Mouse (Mus musculus) hindbrain, embryonic 14.5 days (tissue): ENCODE data around the gene Pkmyt1. TPM values are rescaled to one million over a fixed set of nuclear protein-coding genes. Genes with fewer than 3 reads are reported as not detected.
A peak's percentile ranks its signal among the peaks of the same experiment; 100 is the strongest.

Source experiments
- ATAC-seq: fragments of 200-750 bp; cut with Nextera tagmentation; 2 replicates; pipeline ENCODE4 v1.8.0; 2017; ENCODE audit warnings: moderate number of reproducible peaks, mild to moderate bottlenecking, moderate TSS enrichment, moderate library complexity; ENCODE audit not compliant: low FRiP score
- DNase-seq: peaks from one replicate; pipeline ENCODE4 v3.0.0-alpha.2; 2015; ENCODE audit warnings: low spot score
- H3K27ac ChIP-seq: fragments of 300-500 bp; sonication (generic); 2 replicates; pipeline ENCODE4 v1.5.1; 2014; ENCODE audit warnings: mild to moderate bottlenecking, moderate library complexity
- H3K27me3 ChIP-seq: fragments of 300-500 bp; sonication (generic); 2 replicates; pipeline ENCODE4 v1.6.1; 2014; ENCODE audit warnings: mild to moderate bottlenecking, low read length, mixed read lengths; ENCODE audit not compliant: control insufficient read depth, insufficient read depth
- H3K36me3 ChIP-seq: fragments of 300-500 bp; sonication (generic); replicated peaks from 2 replicates; pipeline ENCODE4 v1.6.1; 2014; ENCODE audit not compliant: control insufficient read depth, insufficient read depth
- H3K4me1 ChIP-seq: fragments of 300-500 bp; sonication (generic); replicated peaks from 2 replicates; pipeline ENCODE4 v1.6.1; 2014; ENCODE audit warnings: antibody characterized with exemption, low read length, mixed read lengths; ENCODE audit not compliant: control insufficient read depth, insufficient read depth
- H3K4me2 ChIP-seq: fragments of 300-500 bp; sonication (generic); replicated peaks from 2 replicates; pipeline ENCODE4 v1.6.1; 2014; ENCODE audit warnings: mild to moderate bottlenecking, moderate library complexity
- H3K4me3 ChIP-seq: fragments of 300-500 bp; sonication (generic); replicated peaks from 2 replicates; pipeline ENCODE4 v1.5.1; 2014; ENCODE audit warnings: mild to moderate bottlenecking, low read length
- H3K9ac ChIP-seq: fragments of 300-500 bp; sonication (generic); 2 replicates; pipeline ENCODE4 v1.6.1; 2014
- H3K9me3 ChIP-seq: fragments of 300-500 bp; sonication (generic); 2 replicates; pipeline ENCODE4 v1.6.1; 2016; ENCODE audit warnings: low read length; ENCODE audit not compliant: control insufficient read depth
- WGBS: fragments of 180-500 bp; shearing (Covaris S2); extraction: QIAGEN DNeasy Blood & Tissue Kit; methylation state at CpG from one replicate; pipeline ENCODE4 v1.1.7; 2014; 5-methylcytosine and 5-hydroxymethylcytosine counted together
- polyA plus RNA-seq: library from polyadenylated mRNA; unstranded; fragments of >200 nt; fragmentation: Nextera tagmentation; extraction: Ambion mirVana; gene quantifications from 2 replicates; pipeline ENCODE4 v1.2.1, GENCODE M21; 2014

Gene Pkmyt1
- polyA plus RNA-seq: 16.9 and 17.7 TPM in 2 replicates

DNA sequence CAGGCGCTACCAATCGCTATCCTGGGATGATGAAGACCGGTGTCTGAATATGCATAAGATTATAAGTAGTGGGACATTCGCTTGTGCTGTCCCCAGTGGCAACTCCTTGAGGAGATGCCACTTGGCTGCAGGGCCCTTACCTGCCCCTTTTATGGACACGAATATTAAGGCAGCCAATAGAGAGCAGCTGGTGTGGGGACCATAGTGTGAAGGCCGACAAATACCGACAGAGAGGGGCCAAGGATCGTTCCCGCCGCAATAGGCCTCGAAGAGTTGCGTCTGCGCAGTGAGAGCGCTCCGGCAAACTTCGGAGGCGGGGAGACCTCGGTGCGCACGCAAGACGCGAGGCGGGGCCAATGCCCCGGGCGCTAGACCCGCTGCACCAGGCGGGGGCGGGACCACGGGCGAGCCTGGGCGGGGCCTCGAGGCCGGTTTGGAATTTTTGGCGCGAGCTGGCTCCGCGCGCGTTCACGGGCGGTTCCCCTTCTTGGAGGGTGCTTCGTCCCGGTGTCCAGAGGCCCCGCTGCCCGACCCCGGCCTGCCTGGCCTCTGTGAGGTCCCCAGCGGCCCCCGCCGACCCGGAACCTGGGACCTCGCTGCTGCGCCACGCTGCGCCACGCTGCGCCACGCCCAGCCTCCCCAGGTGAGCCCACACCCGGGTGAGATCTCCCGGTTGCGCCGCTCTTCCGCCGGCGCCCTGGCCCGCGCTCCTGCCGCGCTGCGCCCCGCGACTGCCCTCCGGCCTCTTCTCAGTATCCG lies at the start of gene Pkmyt1:
Pkmyt1 (plus strand) TSS at position 338 of the 759 bp plus-strand sequence.
- Histone ChIP-seq H3K4me2 (peak within 1 kb of the TSS; percentile 94), H3K9ac (peak within 1 kb of the TSS; percentile 65), H3K27ac (peak within 1 kb of the TSS; percentile 70), H3K9me3 (no peaks in the 10 kb centered on the region), H3K4me1 (peaks cover 3% of the 10 kb centered on the region; the same call in 1 of the 2 replicates), H3K36me3 (no peaks in the 10 kb centered on the region), H3K4me3 (peak within 1 kb of the TSS; percentile 95), H3K27me3 (no peaks in the 10 kb centered on the region)
- peak; percentile 95 for DNase-seq
- peak; percentile 95 for ATAC-seq
- 2% methylated on average over 64 of the region's 73 CpGs for WGBS

DNA sequence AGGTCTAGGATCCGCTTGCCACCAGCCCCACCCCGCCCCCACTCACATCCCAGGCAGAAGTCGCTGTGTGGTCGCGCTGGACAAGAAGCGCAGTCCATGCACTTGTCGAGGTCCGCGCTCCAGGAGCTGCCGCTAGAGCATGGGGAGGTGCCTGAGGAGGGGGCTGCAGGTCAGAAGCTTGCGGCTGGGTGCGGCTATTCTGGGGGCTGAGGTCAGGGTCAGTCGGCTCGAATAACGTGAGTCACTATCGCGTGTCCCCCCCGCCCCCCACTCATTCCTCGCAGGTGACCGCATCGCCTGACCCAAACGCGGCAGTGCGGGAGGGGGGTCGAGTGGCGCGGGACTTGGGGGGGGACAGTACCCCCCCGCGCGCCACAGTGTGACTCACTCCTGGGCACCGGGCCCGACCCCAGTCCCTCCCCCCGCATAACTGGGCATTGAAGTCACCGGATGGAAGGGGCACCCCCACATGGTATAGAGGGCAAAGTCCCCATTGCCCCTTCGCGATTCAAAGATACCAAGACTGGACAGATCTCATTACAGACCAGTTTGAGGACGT lies 49.6 kb upstream of the Pkmyt1 start:
- Histone ChIP-seq H3K4me2 (peak overlapping the region; percentile 80), H3K9me3 (no peaks in the 10 kb centered on the region), H3K27me3 (peaks cover 66% of the 10 kb centered on the region), H3K27ac (no peak overlapping the region), H3K9ac (peak overlapping the region; percentile 53), H3K4me3 (peak overlapping the region; percentile 40), H3K36me3 (no peaks in the 10 kb centered on the region), H3K4me1 (peaks cover 26% of the 10 kb centered on the region)
- under 1% methylated on average over 34 of the region's 37 CpGs for WGBS
- ATAC-seq: no peak
- no peak for DNase-seq

DNA sequence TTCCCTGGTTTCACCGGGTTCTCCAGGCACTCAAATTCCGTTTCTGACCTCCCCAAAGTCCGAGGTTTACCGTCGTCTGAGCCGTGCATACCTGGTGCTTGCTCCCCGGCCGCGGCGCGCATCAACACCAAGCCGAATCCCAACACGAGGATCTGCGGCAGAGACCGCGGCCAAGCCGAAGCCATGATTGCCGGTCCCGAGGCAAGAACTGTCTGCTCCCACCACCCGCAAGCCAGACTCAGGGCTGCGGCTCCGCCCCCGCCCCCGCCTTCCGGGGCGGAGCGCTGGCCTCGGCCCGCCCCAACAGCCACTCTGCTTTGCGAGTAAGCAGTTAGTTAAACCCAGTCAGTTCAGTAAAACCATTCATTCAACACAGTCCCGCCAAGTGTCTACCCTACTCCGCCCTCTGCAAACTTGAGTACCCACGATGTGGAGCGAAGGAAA lies 48.9 kb upstream of the Pkmyt1 start, which contains the start of gene Tnfrsf12a:
Tnfrsf12a (minus strand) TSS at position 233 of the 444 bp plus-strand sequence.
- ATAC-seq (no peak; the same call in 1 of the 2 replicates), DNase-seq (peak; percentile 69)
- Histone ChIP-seq H3K9ac (peak within 1 kb of the TSS; percentile 53), H3K27me3 (peaks cover 72% of the 10 kb centered on the region), H3K4me3 (peak within 1 kb of the TSS; percentile 40), H3K36me3 (no peaks in the 10 kb centered on the region), H3K4me1 (peaks cover 26% of the 10 kb centered on the region), H3K4me2 (peak within 1 kb of the TSS; percentile 80), H3K27ac (no peak within 1 kb of the TSS), H3K9me3 (no peaks in the 10 kb centered on the region)
- under 1% methylated on average over 34 of the region's 34 CpGs for WGBS

DNA sequence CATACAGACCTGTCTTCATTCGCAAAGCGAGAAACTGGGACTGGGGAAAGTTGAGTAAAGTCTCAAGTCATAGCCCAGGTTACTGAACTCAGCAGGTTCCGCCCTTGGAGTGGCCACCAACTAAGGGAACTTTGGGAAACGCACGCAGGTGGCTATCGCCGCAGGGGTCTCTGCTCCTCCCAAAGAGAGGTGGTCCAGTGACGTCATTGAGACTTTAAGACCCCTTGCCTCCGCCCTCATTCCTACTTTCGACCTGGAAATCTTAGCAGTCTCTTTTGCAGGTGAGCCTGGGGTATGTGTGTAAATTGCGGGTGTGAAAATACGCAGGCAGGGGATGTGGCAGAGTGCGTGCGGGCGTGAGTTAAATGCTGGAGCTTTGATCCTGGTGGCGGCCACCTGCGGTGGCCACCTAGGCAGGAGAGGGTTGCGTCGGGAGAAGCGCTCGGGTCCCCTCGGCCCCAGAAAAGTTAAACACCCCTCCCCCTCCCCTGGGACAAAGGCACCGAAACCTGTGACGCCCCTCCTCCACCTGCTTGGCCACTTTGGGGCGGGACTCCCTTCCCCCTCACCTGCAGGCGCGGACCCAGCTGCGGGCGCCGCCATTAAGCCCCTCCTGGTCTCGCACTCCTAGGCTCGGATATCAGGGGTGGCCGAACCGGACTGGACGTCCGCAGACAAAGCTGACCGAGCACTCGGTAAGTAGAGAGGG lies 46.9 kb upstream of the Pkmyt1 start, which contains the start of gene Cldn6:
Cldn6 (plus strand) TSS at position 123 of the 709 bp plus-strand sequence.
- ATAC-seq: no peak
- Histone ChIP-seq H3K4me2 (peak within 1 kb of the TSS; percentile 29), H3K36me3 (no peaks in the 10 kb centered on the region), H3K4me1 (peaks cover 16% of the 10 kb centered on the region), H3K4me3 (0 out of 2 replicates have a peak within 1 kb of the TSS, but pooled peaks have one; percentile 6), H3K27ac (no peak within 1 kb of the TSS), H3K9ac (no peak within 1 kb of the TSS), H3K27me3 (peaks cover 91% of the 10 kb centered on the region), H3K9me3 (no peaks in the 10 kb centered on the region)
- 4% methylated on average over 35 of the region's 38 CpGs for WGBS
- no peak for DNase-seq

DNA sequence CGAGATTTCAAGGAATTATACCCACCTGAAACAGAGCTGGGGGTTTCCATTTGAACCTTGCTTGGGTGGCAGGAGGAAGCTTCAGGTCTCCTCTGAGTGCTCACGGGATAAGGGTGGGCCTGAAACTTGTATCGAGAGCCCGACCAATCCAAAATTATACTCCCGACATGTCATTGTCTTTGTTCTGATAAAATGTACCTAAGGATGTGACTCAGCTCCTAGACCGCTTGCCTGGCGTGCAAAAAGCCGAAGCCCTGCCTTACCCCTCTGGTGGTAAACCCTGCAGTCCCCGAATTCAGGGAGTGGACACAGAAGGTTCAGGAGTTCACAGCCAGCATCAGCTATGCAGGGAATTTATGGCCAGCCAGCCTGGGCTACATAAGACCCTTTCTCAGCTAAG lies 45.8 kb upstream of the Pkmyt1 start:
- 84% methylated on average over 9 of the region's 9 CpGs for WGBS
- no peak overlapping the region for H3K9ac ChIP-seq
- DNase-seq (no peak), ATAC-seq (no peak)
- H3K4me3 ChIP-seq: no peak overlapping the region
- peaks cover 88% of the 10 kb centered on the region for H3K27me3 ChIP-seq
- no peak overlapping the region for H3K4me2 ChIP-seq
- H3K27ac ChIP-seq: no peak overlapping the region
- H3K4me1 ChIP-seq: peaks cover 10% of the 10 kb centered on the region
- no peaks in the 10 kb centered on the region for H3K9me3 ChIP-seq
- no peaks in the 10 kb centered on the region for H3K36me3 ChIP-seq

DNA sequence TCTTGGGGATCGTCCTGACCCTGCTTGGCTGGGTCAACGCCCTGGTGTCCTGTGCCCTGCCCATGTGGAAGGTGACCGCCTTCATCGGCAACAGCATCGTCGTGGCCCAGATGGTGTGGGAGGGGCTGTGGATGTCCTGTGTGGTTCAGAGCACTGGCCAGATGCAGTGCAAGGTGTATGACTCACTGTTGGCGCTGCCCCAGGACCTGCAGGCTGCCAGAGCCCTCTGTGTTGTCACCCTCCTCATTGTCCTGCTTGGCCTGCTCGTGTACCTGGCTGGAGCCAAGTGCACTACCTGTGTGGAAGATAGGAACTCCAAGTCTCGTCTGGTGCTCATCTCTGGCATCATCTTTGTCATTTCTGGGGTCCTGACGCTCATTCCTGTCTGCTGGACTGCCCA lies 45.0 kb upstream of the Pkmyt1 start:
- peaks cover 8% of the 10 kb centered on the region for H3K4me1 ChIP-seq
- H3K9me3 ChIP-seq: no peaks in the 10 kb centered on the region
- peaks cover 80% of the 10 kb centered on the region for H3K27me3 ChIP-seq
- 79% methylated on average over 10 of the region's 10 CpGs for WGBS
- H3K4me2 ChIP-seq: no peak overlapping the region
- no peak overlapping the region for H3K4me3 ChIP-seq
- no peaks in the 10 kb centered on the region for H3K36me3 ChIP-seq
- H3K9ac ChIP-seq: no peak overlapping the region
- ATAC-seq: no peak
- no peak overlapping the region for H3K27ac ChIP-seq
- no peak for DNase-seq

DNA sequence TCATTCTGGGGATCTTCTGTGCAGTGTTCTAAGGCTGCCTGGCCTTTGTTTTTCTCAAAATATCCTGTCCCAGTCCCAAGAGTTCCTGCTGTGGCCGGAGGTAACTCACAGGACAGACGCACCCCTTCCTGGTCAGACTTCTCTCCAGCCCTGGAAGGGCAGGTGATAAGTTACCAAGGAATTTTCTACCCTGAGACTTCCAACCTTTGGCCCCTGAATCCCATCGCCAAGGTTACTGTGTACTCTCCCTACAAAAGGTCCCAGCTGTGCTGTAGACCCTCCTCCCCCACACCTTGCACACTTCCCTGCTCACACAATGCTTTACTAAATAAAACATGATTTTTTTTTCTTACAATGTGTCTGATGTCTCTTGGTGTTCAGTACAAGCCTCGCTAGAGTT lies 44.0 kb upstream of the Pkmyt1 start:
- H3K4me3 ChIP-seq: no peak overlapping the region
- peaks cover 72% of the 10 kb centered on the region for H3K27me3 ChIP-seq
- H3K36me3 ChIP-seq: no peaks in the 10 kb centered on the region
- no peak overlapping the region for H3K4me2 ChIP-seq
- H3K4me1 ChIP-seq: no peaks in the 10 kb centered on the region; the same call in 1 of the 2 replicates
- H3K27ac ChIP-seq: no peak overlapping the region
- no peaks in the 10 kb centered on the region for H3K9me3 ChIP-seq
- 66% methylated on average over 4 of the region's 4 CpGs for WGBS
- ATAC-seq (no peak), DNase-seq (no peak)
- H3K9ac ChIP-seq: no peak overlapping the region

DNA sequence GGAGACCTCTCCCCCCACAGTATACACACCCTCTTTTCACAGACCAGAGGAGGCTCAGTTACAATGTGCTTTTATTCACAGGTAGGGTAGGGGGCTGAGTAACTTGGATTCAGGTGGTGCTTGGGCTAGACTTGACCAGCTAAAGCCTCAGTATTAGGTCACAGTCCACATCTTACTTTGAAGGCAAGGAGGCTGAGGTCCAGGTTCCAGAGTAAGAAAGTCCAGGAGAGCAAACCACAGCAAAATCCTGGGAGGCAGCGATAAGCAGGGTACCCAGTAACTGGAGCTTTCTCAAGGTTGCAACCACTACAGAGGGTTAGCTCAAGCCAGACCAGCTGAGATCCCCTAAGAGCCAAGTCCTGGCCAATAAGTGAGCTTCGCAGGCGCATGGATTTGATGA lies 43.6 kb upstream of the Pkmyt1 start:
- ATAC-seq (no peak), DNase-seq (no peak)
- H3K27me3 ChIP-seq: peaks cover 70% of the 10 kb centered on the region
- H3K9ac ChIP-seq: no peak overlapping the region
- H3K4me2 ChIP-seq: no peak overlapping the region
- no peak overlapping the region for H3K27ac ChIP-seq
- no peak overlapping the region for H3K4me3 ChIP-seq
- H3K9me3 ChIP-seq: no peaks in the 10 kb centered on the region
- WGBS: 68% methylated on average over 3 of the region's 3 CpGs
- no peaks in the 10 kb centered on the region; the same call in 1 of the 2 replicates for H3K4me1 ChIP-seq
- no peaks in the 10 kb centered on the region for H3K36me3 ChIP-seq

DNA sequence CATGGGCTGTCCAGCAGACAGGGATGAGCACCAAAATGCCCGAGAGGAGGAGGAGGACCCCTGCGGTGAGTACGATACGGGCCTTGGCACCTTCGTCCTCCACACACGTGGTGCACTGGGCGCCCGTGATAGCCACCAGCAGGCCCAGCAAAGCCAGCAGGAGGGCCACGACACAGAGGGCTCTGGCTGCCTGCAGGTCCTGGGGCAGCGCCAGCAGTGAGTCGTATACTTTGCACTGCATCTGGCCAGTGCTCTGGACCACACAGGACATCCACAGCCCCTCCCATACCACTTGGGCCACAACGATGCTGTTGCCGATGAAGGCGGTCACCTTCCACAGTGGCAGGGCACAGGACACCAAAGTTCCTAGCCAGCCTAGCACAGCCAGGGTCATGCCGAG lies 42.9 kb upstream of the Pkmyt1 start:
- Histone ChIP-seq H3K4me3 (no peak overlapping the region), H3K36me3 (no peaks in the 10 kb centered on the region), H3K9ac (no peak overlapping the region), H3K27ac (no peak overlapping the region), H3K27me3 (peaks cover 63% of the 10 kb centered on the region), H3K4me2 (peak overlapping the region; percentile 6; the same call in 1 of the 2 replicates), H3K9me3 (no peaks in the 10 kb centered on the region), H3K4me1 (no peaks in the 10 kb centered on the region; the same call in 1 of the 2 replicates)
- WGBS: 23% methylated on average over 15 of the region's 15 CpGs
- no peak for DNase-seq
- ATAC-seq: 0 out of 2 replicates have a peak, but pooled peaks have one; percentile 19
